Mouse (Mus musculus): Measurements from ENCODE around the gene Duoxa2. TPM values are rescaled to one million over a fixed set of nuclear protein-coding genes. Genes with fewer than 3 reads are reported as not detected.

The Duoxa2 gene
- not detected for polyA plus RNA-seq (2017; shearing (Covaris generic))

GRCm38 (mm10) chr2:122298596-122299490 is at the start of gene Duoxa2:
TSS of gene Duoxa2 (plus strand) at chr2:122298900.

GRCm38 (mm10) chr2:122298096-122298499 is 602 bp upstream of the Duoxa2 start, which contains the start of gene Duox2:
TSS of gene Duox2 (minus strand) at chr2:122298449.

GRCm38 (mm10) chr2:122313536-122313935 is 14.8 kb downstream of the Duoxa2 start, which contains the start of gene Duoxa1:
TSS of gene Duoxa1 (minus strand) at chr2:122313730.

GRCm38 (mm10) chr2:122315372-122315771 is 16.7 kb downstream of the Duoxa2 start, which contains the start of gene Duox1:
TSS of gene Duox1 (plus strand) at chr2:122315672.

Other genes with a start within 250 kb of the Duoxa2 start
- 12.7 TPM for gene Spg11, start 180.5 kb upstream of the Duoxa2 start, polyA plus RNA-seq (2017; shearing (Covaris generic))
- 7,957 TPM for gene B2m, start 151.2 kb upstream of the Duoxa2 start, polyA plus RNA-seq (2017; shearing (Covaris generic))
- 0.21 TPM for gene Trim69, start 138.2 kb upstream of the Duoxa2 start, polyA plus RNA-seq (2017; shearing (Covaris generic))
- 1.6 TPM for gene Patl2, start 112.7 kb upstream of the Duoxa2 start, polyA plus RNA-seq (2017; shearing (Covaris generic))
- not detected for gene Terb2, start 112.6 kb upstream of the Duoxa2 start, polyA plus RNA-seq (2017; shearing (Covaris generic))
- 3.9 TPM for gene Sord, start 64.2 kb upstream of the Duoxa2 start, polyA plus RNA-seq (2017; shearing (Covaris generic))
- gene Duox2, start 451 bp upstream of the Duoxa2 start, polyA plus RNA-seq (2017; shearing (Covaris generic)), result not detected
- not detected for gene Duoxa1, start 14.8 kb downstream of the Duoxa2 start, polyA plus RNA-seq (2017; shearing (Covaris generic))
- gene Duox1, start 16.8 kb downstream of the Duoxa2 start, polyA plus RNA-seq (2017; shearing (Covaris generic)), result not detected
- 0.41 TPM for gene Shf, start 70.3 kb downstream of the Duoxa2 start, polyA plus RNA-seq (2017; shearing (Covaris generic))
- gene Slc28a2, start 127.6 kb downstream of the Duoxa2 start, polyA plus RNA-seq (2017; shearing (Covaris generic)), result 253 TPM
- 73.4 TPM for gene Gm14085, start 186.0 kb downstream of the Duoxa2 start, polyA plus RNA-seq (2017; shearing (Covaris generic))

All from CD4-positive, CD25-positive, alpha-beta regulatory T cell, adult 9 weeks (primary cell).